Mouse (Mus musculus): ENCODE data around the gene Pradc1.

GRCm38 (mm10) chr6:85472542-85472941 is 20.8 kb upstream of the Pradc1 start:
- TF ChIP-seq CTCF (IDR thresholded peaks at IDR 0.05; ENCODE audit: low read depth, low read length) (no peak), GATA1 (IDR thresholded peaks at IDR 0.05; ENCODE audit: borderline replicate concordance, low read length) (no peak), TAL1 (conservative IDR thresholded peaks at IDR 0.05; ENCODE audit: low read depth, low read length) (no peak), GATA2 (IDR thresholded peaks at IDR 0.05; ENCODE audit: borderline replicate concordance, low read depth, low read length) (no peak), POLR2AphosphoS5 (IDR thresholded peaks at IDR 0.05; ENCODE audit: insufficient replicate concordance, low read depth, low read length) (no peak)

Measured in G1E (cell line).